ENCODE assay signal across 23 mouse cellular contexts in the genomic region with DNA sequence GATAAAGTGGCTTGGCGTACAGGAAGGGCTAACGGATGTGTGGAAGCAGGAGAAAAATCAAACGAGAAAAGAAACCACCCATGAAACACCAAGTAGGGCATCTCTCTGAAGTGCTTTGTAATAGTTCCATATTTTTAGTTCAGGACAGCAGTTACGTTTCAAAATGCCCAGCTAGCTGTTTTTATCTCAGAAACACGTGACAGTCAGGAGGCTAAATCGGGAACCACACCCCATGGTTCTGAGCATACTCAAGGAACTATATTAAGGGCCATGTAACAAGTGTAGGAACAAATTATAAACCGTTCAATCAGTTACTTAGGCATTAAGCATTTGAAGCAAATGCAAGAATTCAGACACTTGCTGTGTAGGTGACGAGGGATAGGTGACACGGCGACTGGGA. TPM values are rescaled to one million over a fixed set of nuclear protein-coding genes. Genes with fewer than 3 reads are reported as not detected.
DNase-seq lines count a peak whose midpoint lies in the region; ATAC-seq lines count a peak whose summit lies in the region.
"Had no signal": no experiment of that assay in that cellular context is flagged by ENCODE, and none has a peak within 500 bp of the region (broad histone marks: within the 10 kb centered on the region; RNA-seq: fewer than 3 reads in every experiment).

No protein-coding gene starts in this region.

- H3K9me3 ChIP-seq in heart, embryonic 10.5 days: no peaks in the 10 kb centered on the region
- H3K9me3 ChIP-seq: embryonic facial prominence, embryonic 13.5 days; forebrain, embryonic 12.5 days; heart, embryonic 13.5 days; hindbrain, embryonic 10.5 days; intestine, embryonic 15.5 days had no signal

- no peak overlapping the region for H3K27ac ChIP-seq in heart, embryonic 10.5 days
- H3K27ac ChIP-seq: embryonic facial prominence, embryonic 13.5 days; forebrain, embryonic 12.5 days; gastrocnemius, adult 2 months; heart, embryonic 13.5 days; hindbrain, embryonic 10.5 days; hindbrain, embryonic 14.5 days; intestine, embryonic 15.5 days had no signal

- no peak for DNase-seq in frontal cortex, postnatal 25 days (ENCODE audit: low spot score in 2 of 2)
- peak; percentile 44 for DNase-seq in heart, adult 8-10 months (ENCODE audit: low spot score)
- DNase-seq in heart, embryonic 10.5 days (ENCODE audit: low spot score): no peak
- peak; percentile 34 to 49 for DNase-seq in left cerebral cortex, postnatal 14 days (ENCODE audit: low spot score in 2 of 2)
- DNase-seq in left cerebral cortex, adult 11 months (ENCODE audit: low spot score): no peak
- DNase-seq in telencephalon, adult 2 months (ENCODE audit: low read depth, low spot score): peak; percentile 43
- DNase-seq in B cell, adult 2 months: no peak
- DNase-seq: adrenal gland, postnatal 10 days; cerebellum, adult 11-12 months; cerebellum, adult 9-11 months; cerebellum, postnatal 36 days; gastrocnemius, adult 2 months; gastrocnemius, postnatal 25 days; kidney, adult 2 months had no signal

- no peaks in the 10 kb centered on the region for H3K36me3 ChIP-seq in heart, embryonic 10.5 days
- H3K36me3 ChIP-seq: embryonic facial prominence, embryonic 13.5 days; forebrain, embryonic 12.5 days; heart, embryonic 13.5 days; hindbrain, embryonic 10.5 days; intestine, embryonic 15.5 days had no signal

- no peaks in the 10 kb centered on the region for H3K27me3 ChIP-seq in heart, embryonic 10.5 days (ENCODE audit: insufficient read depth, poor library complexity, severe bottlenecking)
- H3K27me3 ChIP-seq: embryonic facial prominence, embryonic 13.5 days; forebrain, embryonic 12.5 days; heart, embryonic 13.5 days; intestine, embryonic 15.5 days had no signal

- ATAC-seq in frontal cortex, adult (ENCODE audit: low TSS enrichment): peak; percentile 74
- ATAC-seq: forebrain, embryonic 16.5 days; intestine, embryonic 15.5 days had no signal

- intact Hi-C loops in left cerebral cortex, postnatal 14 days (cut with DNase I): no loop called here

- H3K4me3 ChIP-seq in heart, embryonic 10.5 days: no peak overlapping the region
- H3K4me3 ChIP-seq: embryonic facial prominence, embryonic 13.5 days; forebrain, embryonic 12.5 days; gastrocnemius, adult 2 months; heart, embryonic 13.5 days; hindbrain, embryonic 10.5 days; intestine, embryonic 15.5 days had no signal

- H3K4me1 ChIP-seq in heart, embryonic 10.5 days: no peaks in the 10 kb centered on the region
- H3K4me1 ChIP-seq: embryonic facial prominence, embryonic 13.5 days; forebrain, embryonic 12.5 days; heart, embryonic 13.5 days; hindbrain, embryonic 10.5 days; intestine, embryonic 15.5 days had no signal

- 77% methylated on average over 10 of the region's 10 CpGs for WGBS in heart, embryonic 10.5 days

RNA-seq across cellular contexts. Expression of a gene that starts 56.2 kb away (rescaled TPM):
- total RNA-seq in heart, adult 8-10 months (2022): 1 to 10 TPM; 7.3 to 9.1 (median 7.7) TPM
- polyA plus RNA-seq in heart, embryonic 10.5 days (2016; fragmentation: Nextera tagmentation; extraction: Ambion mirVana): 5.4 and 9.0 TPM in 2 replicates
- total RNA-seq in left cerebral cortex, postnatal 14 days (2021): 10 to 100 TPM; 20.9 to 22.2 TPM
- total RNA-seq: MEL had no signal

Comparison
In these comparisons a context has a peak if more than half of its experiments do, and no peak if none do; other contexts are left out.
1. DNase-seq: peak in heart, adult 8-10 months (single experiment), left cerebral cortex, postnatal 14 days (2 of 2) and telencephalon, adult 2 months (single experiment); none in frontal cortex, postnatal 25 days (0 of 2), heart, embryonic 10.5 days (single experiment), left cerebral cortex, adult 11 months (single experiment) and B cell, adult 2 months (0 of 2).